Mouse (Mus musculus) megakaryocyte, embryonic 14.5 days (primary cell): ENCODE results near the gene Cntrl.

Source experiments
- FLI1 ChIP-seq: IDR thresholded peaks from 2 replicates; pipeline ENCODE4 v1.6.1; 2012; ENCODE audit warnings: low read length, inconsistent platforms, mixed read lengths
- GATA1 ChIP-seq: IDR thresholded peaks from 3 replicates; pipeline ENCODE4 v1.6.1; 2012; ENCODE audit warnings: mixed read lengths, low read length, inconsistent platforms, borderline replicate concordance

DNA sequence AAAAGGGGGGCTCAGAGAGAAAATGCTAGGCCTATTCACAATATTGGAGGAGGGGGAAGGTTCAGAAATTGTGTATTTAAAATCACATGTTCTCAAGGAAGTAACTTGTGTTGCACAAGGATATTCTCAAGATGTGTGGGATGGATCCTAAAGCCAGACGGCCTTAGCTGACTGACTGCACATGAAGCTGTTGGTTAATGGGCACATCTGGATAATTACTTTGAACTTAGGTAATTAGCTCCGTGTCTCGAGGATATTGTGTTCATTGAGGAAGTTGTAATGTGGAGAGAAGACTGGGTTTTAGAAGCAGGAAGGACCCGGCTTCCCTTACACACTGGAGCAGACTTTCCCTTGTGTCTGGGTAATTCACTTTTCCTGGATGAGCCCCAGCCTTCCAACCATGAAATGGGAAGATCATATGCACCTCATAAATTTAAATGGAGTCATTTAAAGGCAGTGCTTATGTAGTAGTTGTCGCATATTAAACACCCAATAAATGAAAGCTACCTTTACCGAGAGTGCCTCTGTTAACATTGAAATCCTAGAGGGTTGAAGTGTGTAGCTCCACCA is 113.6 kb downstream of the Cntrl start:
- TF ChIP-seq GATA1 (no peak), FLI1 (no peak)
